22 mouse cellular contexts compared by ENCODE assay signal in the genomic region with DNA sequence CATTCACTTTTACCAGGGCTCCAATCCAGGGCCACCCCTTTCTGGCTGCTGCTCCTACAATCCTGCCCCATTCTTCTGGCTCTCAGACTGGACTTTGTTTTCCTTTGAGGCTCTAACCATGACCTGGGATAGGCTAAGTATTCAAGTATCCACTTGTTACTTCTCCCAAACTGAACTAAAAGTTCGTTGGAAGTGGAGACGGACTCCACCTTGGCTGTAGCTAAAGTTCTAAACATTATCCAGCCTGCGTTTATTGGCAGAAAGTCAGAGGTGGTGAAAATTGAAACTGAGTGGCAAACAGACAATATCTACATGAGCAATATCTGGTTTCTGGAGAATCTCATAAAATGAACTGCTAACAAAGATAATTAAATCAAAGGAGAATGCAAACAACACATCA. TPM values are rescaled to one million over a fixed set of nuclear protein-coding genes. Genes with fewer than 3 reads are reported as not detected.
"Had no signal": no experiment of that assay in that cellular context is flagged by ENCODE, and none has a peak within 500 bp of the region (broad histone marks: within the 10 kb centered on the region; RNA-seq: fewer than 3 reads in every experiment).

No protein-coding gene starts in this region.

- H3K27me3 ChIP-seq: hindbrain, embryonic 15.5 days; liver, embryonic 13.5 days; megakaryocyte, embryonic 14.5 days; midbrain, embryonic 13.5 days; neural tube, embryonic 13.5 days had no signal

- H3K36me3 ChIP-seq: hindbrain, embryonic 15.5 days; liver, embryonic 13.5 days; midbrain, embryonic 10.5 days; midbrain, embryonic 13.5 days; neural tube, embryonic 13.5 days had no signal

- H3K9me3 ChIP-seq: hindbrain, embryonic 15.5 days; liver, embryonic 13.5 days; midbrain, embryonic 10.5 days; midbrain, embryonic 13.5 days; neural tube, embryonic 13.5 days had no signal

- DNase-seq: layer of hippocampus, postnatal 36 days; liver, embryonic 13.5 days; lung, adult 2 months; lung, postnatal 14 days; thymus, adult 2 months; thymus, postnatal 14 days; thymus, postnatal 4 days had no signal

- H3K4me1 ChIP-seq: hindbrain, embryonic 15.5 days; liver, embryonic 13.5 days; megakaryocyte, embryonic 14.5 days; midbrain, embryonic 10.5 days; midbrain, embryonic 13.5 days; neural tube, embryonic 13.5 days had no signal

- ATAC-seq: midbrain, embryonic 13.5 days; midbrain, embryonic 16.5 days had no signal

- H3K4me2 ChIP-seq: hindbrain, embryonic 15.5 days; liver, embryonic 13.5 days; midbrain, embryonic 13.5 days; neural tube, embryonic 13.5 days had no signal

- H3K27ac ChIP-seq: hindbrain, embryonic 15.5 days; left cerebral cortex, adult 2 months; liver, embryonic 13.5 days; midbrain, embryonic 10.5 days; midbrain, embryonic 13.5 days; neural tube, embryonic 13.5 days; stomach, postnatal 0 days had no signal

- H3K9ac ChIP-seq: hindbrain, embryonic 15.5 days; liver, embryonic 13.5 days; midbrain, embryonic 13.5 days; neural tube, embryonic 13.5 days had no signal

- H3K4me3 ChIP-seq: hindbrain, embryonic 15.5 days; left cerebral cortex, adult 2 months; liver, embryonic 13.5 days; megakaryocyte, embryonic 14.5 days; midbrain, embryonic 10.5 days; midbrain, embryonic 13.5 days; myocyte; neural tube, embryonic 13.5 days had no signal

RNA-seq across cellular contexts. Expression of a gene that starts 12.8 kb away (rescaled TPM):
- polyA plus RNA-seq: hindbrain, embryonic 15.5 days; intestine, embryonic 14.5 days; limb, embryonic 11.5 days; liver, adult 2 months; liver, embryonic 13.5 days; liver, embryonic 16.5 days; lung, adult 2 months; lung, embryonic 16.5 days; midbrain, embryonic 10.5 days; midbrain, embryonic 13.5 days; midbrain, embryonic 16.5 days; myocyte; neural tube, embryonic 13.5 days; stomach, embryonic 14.5 days; stomach, postnatal 0 days; thymus, adult 2 months had no signal
